Mouse (Mus musculus): ENCODE data around the gene C2cd5. TPM values are rescaled to one million over a fixed set of nuclear protein-coding genes. Genes with fewer than 3 reads are reported as not detected.

Gene C2cd5
- polyA plus RNA-seq, 1 experiment from 2014 or later: 22.4 TPM

- ATAC-seq (ENCODE audit: insufficient number of reproducible peaks, insufficient read depth, low FRiP score, low read depth): no peak
- Histone ChIP-seq H3K9ac (ENCODE audit: low read length) (no peak overlapping the region), H3K9me3 (ENCODE audit: control insufficient read depth, low read length) (no peaks in the 10 kb centered on the region), H3K27me3 (ENCODE audit: control insufficient read depth, insufficient read depth, low read length) (no peaks in the 10 kb centered on the region), H3K4me3 (ENCODE audit: control insufficient read depth in 1 of 2, insufficient read depth in 1 of 2, low read depth in 1 of 2, low read length in 2 of 2) (no peak overlapping the region), H3K4me2 (ENCODE audit: low read length) (no peak overlapping the region), H3K27ac (replicated peaks in 1 of 2; ENCODE audit: control insufficient read depth in 1 of 2, insufficient read depth in 1 of 2, low read depth in 2 of 2, low read length in 2 of 2) (no peak overlapping the region), H3K4me1 (ENCODE audit: control insufficient read depth in 2 of 2, insufficient read depth in 2 of 2, low read length in 2 of 2) (peaks cover 2 to 7% of the 10 kb centered on the region in 2 experiments; a peak in 3 of 4 replicates), H3K36me3 (ENCODE audit: control insufficient read depth, insufficient read depth, low read length) (no peaks in the 10 kb centered on the region)
- 83% methylated on average over 3 of the region's 3 CpGs for WGBS
These were observed 103.1 kb downstream of the C2cd5 start for GRCm38 (mm10) chr6:142996887-142997286.

GRCm38 (mm10) chr6:142995567-142995966 lies 104.4 kb downstream of the C2cd5 start:
- Histone ChIP-seq H3K4me2 (ENCODE audit: low read length) (no peak overlapping the region), H3K9ac (ENCODE audit: low read length) (no peak overlapping the region), H3K4me3 (ENCODE audit: control insufficient read depth in 1 of 2, insufficient read depth in 1 of 2, low read depth in 1 of 2, low read length in 2 of 2) (no peak overlapping the region), H3K9me3 (ENCODE audit: control insufficient read depth, low read length) (no peaks in the 10 kb centered on the region), H3K36me3 (ENCODE audit: control insufficient read depth, insufficient read depth, low read length) (no peaks in the 10 kb centered on the region), H3K27ac (replicated peaks in 1 of 2; ENCODE audit: control insufficient read depth in 1 of 2, insufficient read depth in 1 of 2, low read depth in 2 of 2, low read length in 2 of 2) (no peak overlapping the region), H3K4me1 (ENCODE audit: control insufficient read depth in 2 of 2, insufficient read depth in 2 of 2, low read length in 2 of 2) (peaks cover 2 to 7% of the 10 kb centered on the region in 2 experiments; a peak in 3 of 4 replicates), H3K27me3 (ENCODE audit: control insufficient read depth, insufficient read depth, low read length) (no peaks in the 10 kb centered on the region)
- no peak for ATAC-seq (ENCODE audit: insufficient number of reproducible peaks, insufficient read depth, low FRiP score, low read depth)
- WGBS: 71% methylated on average over 5 of the region's 5 CpGs

GRCm38 (mm10) chr6:142994821-142995220 lies 105.1 kb downstream of the C2cd5 start:
- no peak overlapping the region for H3K27ac ChIP-seq (replicated peaks in 1 of 2; ENCODE audit: control insufficient read depth in 1 of 2, insufficient read depth in 1 of 2, low read depth in 2 of 2, low read length in 2 of 2)
- no peaks in the 10 kb centered on the region for H3K36me3 ChIP-seq (ENCODE audit: control insufficient read depth, insufficient read depth, low read length)
- H3K9ac ChIP-seq (ENCODE audit: low read length): no peak overlapping the region
- no peaks in the 10 kb centered on the region for H3K9me3 ChIP-seq (ENCODE audit: control insufficient read depth, low read length)
- no peak overlapping the region for H3K4me3 ChIP-seq (ENCODE audit: control insufficient read depth in 1 of 2, insufficient read depth in 1 of 2, low read depth in 1 of 2, low read length in 2 of 2)
- WGBS: 52% methylated on average over 7 of the region's 7 CpGs
- H3K27me3 ChIP-seq (ENCODE audit: control insufficient read depth, insufficient read depth, low read length): no peaks in the 10 kb centered on the region
- peaks cover 2 to 7% of the 10 kb centered on the region in 2 experiments; a peak in 3 of 4 replicates for H3K4me1 ChIP-seq (ENCODE audit: control insufficient read depth in 2 of 2, insufficient read depth in 2 of 2, low read length in 2 of 2)
- H3K4me2 ChIP-seq (ENCODE audit: low read length): no peak overlapping the region
- ATAC-seq (ENCODE audit: insufficient number of reproducible peaks, insufficient read depth, low FRiP score, low read depth): no peak

- H3K27ac ChIP-seq (replicated peaks in 1 of 2; ENCODE audit: control insufficient read depth in 1 of 2, insufficient read depth in 1 of 2, low read depth in 2 of 2, low read length in 2 of 2): peak overlapping the region; percentile 62 to 78
- H3K9ac ChIP-seq (ENCODE audit: low read length): no peak overlapping the region
- peaks cover 2 to 7% of the 10 kb centered on the region in 2 experiments; a peak in 3 of 4 replicates for H3K4me1 ChIP-seq (ENCODE audit: control insufficient read depth in 2 of 2, insufficient read depth in 2 of 2, low read length in 2 of 2)
- 23% methylated on average over 14 of the region's 14 CpGs for WGBS
- no peak overlapping the region for H3K4me3 ChIP-seq (ENCODE audit: control insufficient read depth in 1 of 2, insufficient read depth in 1 of 2, low read depth in 1 of 2, low read length in 2 of 2)
- ATAC-seq (ENCODE audit: insufficient number of reproducible peaks, insufficient read depth, low FRiP score, low read depth): peak; percentile 65
- H3K4me2 ChIP-seq (ENCODE audit: low read length): peak overlapping the region; percentile 14
- no peaks in the 10 kb centered on the region for H3K9me3 ChIP-seq (ENCODE audit: control insufficient read depth, low read length)
- no peaks in the 10 kb centered on the region for H3K27me3 ChIP-seq (ENCODE audit: control insufficient read depth, insufficient read depth, low read length)
- no peaks in the 10 kb centered on the region for H3K36me3 ChIP-seq (ENCODE audit: control insufficient read depth, insufficient read depth, low read length)
These were observed 105.9 kb downstream of the C2cd5 start for GRCm38 (mm10) chr6:142993705-142994698.

GRCm38 (mm10) chr6:142992971-142993370 lies 107.0 kb downstream of the C2cd5 start:
- Histone ChIP-seq H3K4me1 (ENCODE audit: control insufficient read depth in 2 of 2, insufficient read depth in 2 of 2, low read length in 2 of 2) (peaks cover 2 to 7% of the 10 kb centered on the region in 2 experiments; a peak in 3 of 4 replicates), H3K4me3 (ENCODE audit: control insufficient read depth in 1 of 2, insufficient read depth in 1 of 2, low read depth in 1 of 2, low read length in 2 of 2) (no peak overlapping the region), H3K9ac (ENCODE audit: low read length) (no peak overlapping the region), H3K4me2 (ENCODE audit: low read length) (no peak overlapping the region), H3K27me3 (ENCODE audit: control insufficient read depth, insufficient read depth, low read length) (no peaks in the 10 kb centered on the region), H3K36me3 (ENCODE audit: control insufficient read depth, insufficient read depth, low read length) (no peaks in the 10 kb centered on the region), H3K27ac (replicated peaks in 1 of 2; ENCODE audit: control insufficient read depth in 1 of 2, insufficient read depth in 1 of 2, low read depth in 2 of 2, low read length in 2 of 2) (no peak overlapping the region), H3K9me3 (ENCODE audit: control insufficient read depth, low read length) (no peaks in the 10 kb centered on the region)
- ATAC-seq (ENCODE audit: insufficient number of reproducible peaks, insufficient read depth, low FRiP score, low read depth): no peak
- WGBS: 65% methylated on average over 2 of the region's 2 CpGs

GRCm38 (mm10) chr6:142992099-142992498 lies 107.8 kb downstream of the C2cd5 start:
- H3K4me2 ChIP-seq (ENCODE audit: low read length): no peak overlapping the region
- H3K4me1 ChIP-seq (ENCODE audit: control insufficient read depth in 2 of 2, insufficient read depth in 2 of 2, low read length in 2 of 2): peaks cover 2 to 7% of the 10 kb centered on the region in 2 experiments; a peak in 3 of 4 replicates
- no peaks in the 10 kb centered on the region for H3K36me3 ChIP-seq (ENCODE audit: control insufficient read depth, insufficient read depth, low read length)
- H3K27ac ChIP-seq (replicated peaks in 1 of 2; ENCODE audit: control insufficient read depth in 1 of 2, insufficient read depth in 1 of 2, low read depth in 2 of 2, low read length in 2 of 2): no peak overlapping the region
- H3K9me3 ChIP-seq (ENCODE audit: control insufficient read depth, low read length): no peaks in the 10 kb centered on the region
- WGBS: 53% methylated on average over 7 of the region's 7 CpGs
- no peak for ATAC-seq (ENCODE audit: insufficient number of reproducible peaks, insufficient read depth, low FRiP score, low read depth)
- no peak overlapping the region for H3K4me3 ChIP-seq (ENCODE audit: control insufficient read depth in 1 of 2, insufficient read depth in 1 of 2, low read depth in 1 of 2, low read length in 2 of 2)
- no peak overlapping the region for H3K9ac ChIP-seq (ENCODE audit: low read length)
- H3K27me3 ChIP-seq (ENCODE audit: control insufficient read depth, insufficient read depth, low read length): no peaks in the 10 kb centered on the region

GRCm38 (mm10) chr6:142991391-142992059 lies 108.4 kb downstream of the C2cd5 start:
- Histone ChIP-seq H3K4me2 (ENCODE audit: low read length) (no peak overlapping the region), H3K27me3 (ENCODE audit: control insufficient read depth, insufficient read depth, low read length) (no peaks in the 10 kb centered on the region), H3K9ac (ENCODE audit: low read length) (no peak overlapping the region), H3K9me3 (ENCODE audit: control insufficient read depth, low read length) (no peaks in the 10 kb centered on the region), H3K36me3 (ENCODE audit: control insufficient read depth, insufficient read depth, low read length) (no peaks in the 10 kb centered on the region), H3K4me1 (ENCODE audit: control insufficient read depth in 2 of 2, insufficient read depth in 2 of 2, low read length in 2 of 2) (peaks cover 2 to 7% of the 10 kb centered on the region in 2 experiments; a peak in 3 of 4 replicates), H3K4me3 (ENCODE audit: control insufficient read depth in 1 of 2, insufficient read depth in 1 of 2, low read depth in 1 of 2, low read length in 2 of 2) (no peak overlapping the region), H3K27ac (replicated peaks in 1 of 2; ENCODE audit: control insufficient read depth in 1 of 2, insufficient read depth in 1 of 2, low read depth in 2 of 2, low read length in 2 of 2) (no peak overlapping the region)
- no peak for ATAC-seq (ENCODE audit: insufficient number of reproducible peaks, insufficient read depth, low FRiP score, low read depth)
- WGBS: 42% methylated on average over 7 of the region's 7 CpGs

Measured in heart, embryonic 14.5 days (tissue).